Mouse (Mus musculus) forelimb bud, embryonic 11.5 days (tissue): Measurements from ENCODE around the gene Ctnna3.

Experiments used
- DNase-seq: peaks from one replicate; pipeline ENCODE4 v3.0.0-alpha.2; 2012; ENCODE audit warnings: low read depth, low spot score

Ctnna3 gene

DNA sequence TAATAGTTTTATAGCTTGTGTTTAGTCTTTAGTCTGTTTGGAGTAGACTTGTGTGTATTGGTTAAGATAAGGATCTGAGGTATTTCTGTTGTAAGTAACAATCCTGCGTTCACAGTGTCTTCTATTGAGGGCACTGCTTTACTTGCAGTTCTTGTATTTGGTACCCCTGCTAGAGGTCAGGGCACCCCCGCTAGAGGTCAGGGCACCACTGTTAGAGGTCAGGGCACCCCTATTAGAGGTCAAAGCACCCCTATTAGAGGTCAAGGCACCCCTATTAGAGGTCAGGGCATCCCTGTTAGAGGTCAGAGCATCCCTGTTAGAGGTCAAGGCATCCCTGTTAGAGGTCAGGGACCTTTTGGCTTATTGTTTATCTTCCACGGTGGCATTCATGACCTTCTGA lies 259.3 kb downstream of the Ctnna3 start:
- no peak for DNase-seq

GRCm38 (mm10) chr10:63689651-63690050 lies 259.8 kb downstream of the Ctnna3 start:
- no peak for DNase-seq

DNA sequence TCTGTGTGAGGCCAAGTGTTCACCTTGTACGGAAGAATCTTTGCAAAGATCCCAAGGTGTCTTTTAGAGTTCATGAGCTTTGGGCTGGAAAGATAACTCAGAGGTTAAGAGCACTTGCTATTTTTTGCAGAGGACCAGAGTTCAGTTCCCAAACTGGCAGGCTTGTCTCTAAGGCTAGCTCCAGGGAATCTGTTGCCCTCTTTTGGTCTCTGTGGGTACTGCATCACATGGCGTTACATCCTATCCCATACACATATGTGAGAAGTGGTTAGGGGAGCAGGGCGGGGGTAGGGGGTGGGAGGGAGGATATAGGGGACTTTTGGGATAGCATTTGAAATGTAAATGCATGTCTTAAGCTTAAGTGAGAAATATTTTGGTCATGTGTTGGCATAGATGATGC lies 262.1 kb downstream of the Ctnna3 start:
- peak; percentile 50 for DNase-seq

DNA sequence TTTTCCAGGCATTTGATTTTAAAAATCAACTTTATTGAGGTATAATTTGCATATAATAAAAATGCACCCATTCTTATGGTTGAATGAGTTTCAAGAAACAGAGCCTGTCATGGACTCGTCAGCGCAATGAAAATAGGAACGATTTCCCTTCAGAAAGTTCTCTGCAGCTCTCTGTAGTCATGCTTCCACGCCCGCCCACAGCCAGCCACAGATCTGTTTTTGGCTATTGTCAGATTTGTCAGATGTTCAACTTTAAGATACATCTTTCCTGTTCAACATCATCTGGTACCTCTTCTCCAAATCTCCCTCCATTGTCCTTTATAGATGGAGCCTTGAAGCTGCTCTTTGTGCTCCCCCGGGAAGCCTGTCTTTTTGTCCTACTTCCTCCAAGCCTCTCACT lies 280.3 kb downstream of the Ctnna3 start:
- DNase-seq = no peak

DNA sequence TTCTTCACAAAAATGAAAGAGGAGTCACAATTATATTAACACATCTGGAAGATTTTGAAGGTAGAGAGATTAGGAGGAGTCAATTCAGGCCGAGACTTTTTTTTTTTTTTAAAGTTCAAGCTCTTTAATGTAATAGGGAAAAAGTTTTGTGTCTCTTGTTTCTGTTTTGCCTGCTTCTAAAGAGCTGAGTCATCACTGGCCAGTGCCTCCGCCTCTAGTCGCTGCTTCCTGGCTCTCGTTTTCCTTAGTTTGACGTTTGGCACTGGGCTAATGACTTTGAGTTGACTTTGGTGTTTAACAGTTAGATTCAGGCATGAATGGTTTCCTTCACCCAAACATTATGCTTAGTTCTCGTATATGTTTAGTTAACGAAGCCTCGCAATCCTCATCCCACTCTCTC lies 282.6 kb downstream of the Ctnna3 start:
- DNase-seq = no peak

GRCm38 (mm10) chr10:63714151-63714550 lies 284.3 kb downstream of the Ctnna3 start:
- DNase-seq = no peak

GRCm38 (mm10) chr10:63768871-63769270 lies 339.0 kb downstream of the Ctnna3 start:
- no peak for DNase-seq

DNA sequence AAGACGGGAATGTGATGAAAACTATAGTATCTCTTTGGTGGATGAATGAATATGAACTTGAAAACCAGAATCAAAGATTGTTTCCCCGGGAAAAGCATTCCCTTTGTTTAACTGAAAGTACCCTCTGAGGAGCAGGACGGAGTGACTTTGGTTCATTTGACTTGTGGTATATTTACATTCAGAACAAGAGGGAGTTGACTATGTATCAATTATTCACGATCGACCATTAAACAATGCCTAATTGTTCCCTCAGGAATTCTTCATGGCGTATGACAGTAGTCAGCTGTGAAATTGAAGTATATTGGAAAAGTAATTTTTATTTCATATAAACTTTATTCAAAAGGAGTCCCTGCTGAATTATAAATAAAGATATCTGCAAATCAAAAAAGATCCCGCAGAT lies 341.8 kb downstream of the Ctnna3 start:
- no peak for DNase-seq

GRCm38 (mm10) chr10:63772074-63772473 lies 342.2 kb downstream of the Ctnna3 start:
- DNase-seq = no peak

DNA sequence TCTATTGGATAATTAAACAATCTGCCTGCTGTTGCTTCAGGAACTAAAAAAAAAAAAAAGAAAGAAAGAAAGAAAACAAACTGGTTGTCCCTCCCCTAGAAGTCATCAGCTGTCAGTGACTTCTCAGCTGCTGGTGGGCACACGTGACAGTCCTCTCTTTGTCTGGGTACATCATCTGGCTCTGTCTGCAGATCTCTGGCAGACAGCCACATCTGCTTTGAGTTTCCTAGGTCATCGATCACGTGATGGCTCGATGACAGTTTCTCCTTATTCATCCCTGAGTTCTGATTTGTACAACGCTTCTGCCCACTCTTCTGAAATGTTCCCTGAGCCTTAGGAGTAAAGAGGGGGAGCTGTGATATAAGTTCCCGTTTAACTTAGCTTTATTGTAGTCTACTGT lies 352.1 kb downstream of the Ctnna3 start:
- peak; percentile 16 for DNase-seq

DNA sequence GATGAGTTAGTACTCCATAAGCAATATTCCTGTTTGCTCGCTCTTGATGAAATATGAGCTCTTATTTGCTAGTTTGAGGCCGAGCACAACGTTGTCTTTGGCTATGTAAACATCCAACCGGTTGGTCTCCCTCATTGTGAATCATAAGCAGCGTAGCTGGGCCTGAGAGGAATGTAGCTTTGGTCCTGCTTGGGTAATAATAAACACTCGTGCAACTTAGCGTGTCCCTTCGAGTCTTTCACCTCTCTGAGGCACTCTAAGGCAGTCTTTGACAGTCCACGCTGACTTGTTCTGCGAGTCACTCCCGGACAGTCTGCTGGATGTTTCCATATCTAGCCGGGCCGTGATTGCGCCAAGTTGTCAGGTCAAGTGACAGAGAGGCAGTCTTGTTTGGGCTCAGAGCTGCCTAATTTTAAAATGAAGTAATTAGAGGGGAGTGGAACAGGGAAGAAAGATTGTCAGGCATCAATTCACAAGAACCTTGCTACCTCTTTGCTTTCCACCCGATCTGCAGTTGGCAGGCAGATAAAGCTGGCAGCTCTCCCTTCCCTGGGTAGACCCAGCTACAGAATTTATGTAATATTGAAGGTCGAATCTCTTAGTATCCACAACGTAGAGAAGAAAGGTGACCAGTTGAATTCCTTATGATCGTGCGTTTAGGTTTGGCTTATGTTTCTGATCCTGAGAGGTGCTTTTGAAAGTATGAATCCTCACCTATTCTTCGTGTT lies 355.1 kb downstream of the Ctnna3 start:
- DNase-seq = no peak

DNA sequence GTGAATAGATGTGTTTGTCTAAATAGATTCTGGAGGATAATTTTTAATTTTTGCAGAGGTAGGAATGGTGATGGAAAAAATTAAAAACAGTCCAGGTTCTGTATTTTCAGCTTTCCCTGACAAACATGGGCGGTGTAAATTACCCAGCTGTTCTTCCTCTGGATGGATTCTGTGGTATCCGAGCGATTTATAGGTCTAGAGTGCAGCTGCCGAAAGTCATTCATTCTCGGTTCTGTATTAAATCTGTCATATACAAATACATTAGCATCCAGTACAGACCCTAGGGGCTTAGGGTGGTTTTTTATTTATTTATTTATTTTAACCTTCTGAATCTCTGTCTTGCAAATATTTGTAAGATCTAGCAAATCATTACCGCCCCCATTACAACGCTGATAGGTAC lies 356.5 kb downstream of the Ctnna3 start:
- DNase-seq = no peak

DNA sequence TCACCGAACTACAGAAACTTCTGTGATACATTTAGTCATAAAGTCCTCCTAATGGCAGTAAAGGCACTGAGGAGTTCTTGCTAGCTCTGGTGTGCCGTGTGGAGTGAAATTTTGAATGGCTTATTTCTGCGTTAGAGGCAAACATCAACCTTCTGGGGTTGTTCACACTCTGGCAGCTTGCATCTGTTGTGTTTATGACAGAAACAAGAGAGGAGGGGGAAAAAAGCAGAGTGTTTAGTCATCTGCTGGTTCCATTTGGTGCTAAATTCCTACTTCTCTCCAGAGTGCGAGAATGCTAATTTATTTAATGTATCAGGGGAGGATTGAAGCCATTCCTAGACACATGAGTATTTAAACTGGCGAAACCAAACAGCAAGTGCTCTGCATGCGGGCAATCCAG lies 374.0 kb downstream of the Ctnna3 start:
- DNase-seq = no peak

GRCm38 (mm10) chr10:63805551-63805950 lies 375.7 kb downstream of the Ctnna3 start:
- no peak for DNase-seq

DNA sequence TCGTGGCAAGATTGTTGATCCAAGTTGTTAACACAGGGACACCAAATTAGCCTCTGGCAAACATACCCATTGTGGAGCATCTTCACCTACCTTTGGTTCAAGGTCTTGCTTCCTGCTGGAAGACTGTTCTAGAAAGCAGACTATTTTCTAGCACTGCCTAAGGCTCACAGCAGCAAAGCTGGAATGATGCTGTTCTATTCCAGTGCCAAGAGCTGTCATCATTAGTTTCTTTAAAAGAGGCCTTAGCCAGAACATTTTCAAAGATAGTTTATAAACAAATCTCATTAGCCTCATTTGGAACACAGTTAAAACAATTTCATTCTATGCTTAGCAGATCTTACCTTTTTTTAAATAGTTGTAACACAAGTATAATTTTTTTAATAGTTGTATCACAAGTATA lies 376.4 kb downstream of the Ctnna3 start:
- DNase-seq = no peak

DNA sequence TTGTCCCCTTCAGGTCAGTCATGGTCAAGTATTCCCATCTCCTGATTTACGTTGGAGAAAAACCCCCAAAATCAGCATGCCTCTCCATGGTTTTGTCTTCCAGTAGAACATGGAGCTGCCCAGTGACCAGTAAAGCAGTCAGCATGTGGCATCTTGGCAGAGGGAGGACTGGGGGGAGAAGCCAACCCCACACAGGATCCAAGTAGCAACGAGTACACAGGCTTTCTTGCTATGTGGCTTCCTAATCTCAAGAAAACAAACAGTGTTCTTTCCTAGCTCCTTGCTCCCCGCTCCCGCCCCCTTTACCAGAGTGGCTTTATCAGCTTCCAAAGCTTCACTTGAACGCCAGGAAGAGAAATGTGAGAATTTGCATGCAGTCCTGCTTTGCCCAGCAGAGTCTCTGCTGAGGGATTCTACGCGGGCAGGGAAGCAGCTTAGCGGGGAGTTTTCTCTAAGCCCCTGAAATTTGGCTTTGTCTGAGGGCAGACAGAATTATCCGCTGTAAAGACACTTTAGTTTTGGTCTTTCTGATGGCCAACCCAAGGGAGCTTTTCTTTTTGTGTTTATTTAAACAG lies 380.2 kb downstream of the Ctnna3 start:
- no peak for DNase-seq

GRCm38 (mm10) chr10:63839011-63839410 lies 409.1 kb downstream of the Ctnna3 start:
- DNase-seq = no peak

DNA sequence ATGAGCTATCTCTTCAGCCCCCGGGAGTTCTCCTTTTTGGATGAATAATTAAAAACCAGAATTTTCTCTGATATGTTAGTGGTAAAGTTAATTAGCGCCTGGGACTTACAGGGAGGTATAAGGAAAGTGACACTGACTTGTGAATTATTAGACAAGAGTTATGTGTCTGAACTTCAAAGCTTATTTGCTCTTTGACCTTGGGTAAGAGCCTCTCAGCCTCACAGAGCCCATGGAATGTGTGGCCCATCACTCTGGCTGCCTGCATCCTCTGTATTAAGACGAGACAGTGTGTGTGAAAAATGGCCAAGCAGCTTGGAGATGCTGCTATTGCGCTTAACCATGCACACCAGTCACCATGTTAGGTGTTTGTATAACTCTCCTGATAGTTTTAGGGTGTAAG lies 422.0 kb downstream of the Ctnna3 start:
- no peak for DNase-seq

GRCm38 (mm10) chr10:63869123-63869522 lies 439.2 kb downstream of the Ctnna3 start:
- no peak for DNase-seq

DNA sequence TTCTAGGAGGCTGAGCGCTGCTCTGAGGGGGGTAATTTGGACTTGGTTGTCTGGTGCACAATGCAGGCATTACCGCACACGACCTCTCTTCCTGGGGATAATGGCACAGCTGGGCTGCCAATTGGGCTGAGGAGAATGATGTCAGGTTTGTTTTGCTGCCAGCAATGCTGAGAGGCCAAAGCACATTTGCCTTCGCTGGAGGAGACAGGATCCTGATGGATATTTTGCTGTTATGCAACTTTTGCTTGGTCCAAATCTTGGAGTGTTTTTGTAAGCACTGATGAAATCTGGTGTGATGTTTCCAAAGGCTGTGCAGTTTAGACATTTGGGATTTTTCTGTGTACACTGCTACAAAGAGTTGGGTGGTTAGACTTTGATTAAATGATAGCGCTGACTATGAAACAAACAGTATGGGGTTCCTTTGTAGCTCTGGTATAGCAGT lies 450.6 kb downstream of the Ctnna3 start:
- DNase-seq = no peak

DNA sequence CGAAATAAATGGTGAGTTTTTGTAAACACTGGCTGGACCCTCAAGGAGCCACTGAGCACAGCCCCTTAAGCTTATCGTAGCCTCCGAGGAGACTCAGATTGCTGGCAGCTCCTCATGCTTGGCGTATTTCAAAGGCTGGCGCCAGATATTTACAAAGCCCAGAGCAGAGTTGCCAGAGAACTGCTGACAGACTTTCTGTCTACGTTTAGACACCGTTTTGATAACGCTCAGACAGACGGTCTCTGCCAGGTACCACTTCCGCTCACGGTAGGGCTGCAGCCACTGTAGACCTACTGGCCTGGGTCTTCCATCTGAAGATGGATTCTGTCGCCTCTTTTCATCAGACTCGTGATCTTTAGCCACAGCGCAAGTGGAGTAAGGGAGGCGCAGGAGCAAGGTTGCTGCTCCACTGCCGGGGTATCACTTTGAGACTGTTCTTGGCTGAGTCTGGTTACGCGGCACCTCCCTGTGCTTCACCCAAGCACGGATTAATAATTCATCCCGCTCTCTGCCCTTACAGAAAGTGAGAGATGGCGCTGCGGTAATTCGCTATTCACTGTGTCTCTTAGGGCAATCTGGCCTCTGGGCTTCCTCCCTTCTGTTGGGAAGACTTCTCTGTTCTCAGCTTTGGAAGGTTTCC lies 456.7 kb downstream of the Ctnna3 start:
- DNase-seq = no peak

- DNase-seq = no peak
Observed at GRCm38 (mm10) chr10:63894612-63895011, 464.7 kb downstream of the Ctnna3 start.

- no peak for DNase-seq
Observed at GRCm38 (mm10) chr10:63899891-63900290, 470.0 kb downstream of the Ctnna3 start.
